In genomic region chr8:115613946-115614584, GRCm38 (mm10) we compare ENCODE assay signal across 11 mouse cellular contexts.
DNase-seq lines count a peak whose midpoint lies in the region; ATAC-seq and TF ChIP-seq lines count a peak whose summit lies in the region.
"Had no signal": no experiment of that assay in that cellular context is flagged by ENCODE, and none has a peak within 500 bp of the region (broad histone marks: within the 10 kb centered on the region; RNA-seq: fewer than 3 reads in every experiment).

No protein-coding gene starts in this region.

- H3K36me3 ChIP-seq in lung, embryonic 16.5 days (ENCODE audit: control insufficient read depth, insufficient read depth, low read length), result no peaks in the 10 kb centered on the region
- H3K36me3 ChIP-seq in heart, postnatal 0 days (replicated peaks; ENCODE audit: control insufficient read depth, insufficient read depth, low read length), result no peaks in the 10 kb centered on the region

- H3K9me3 ChIP-seq in lung, embryonic 16.5 days (ENCODE audit: control insufficient read depth, low read length), result no peaks in the 10 kb centered on the region
- H3K9me3 ChIP-seq in heart, postnatal 0 days (replicated peaks; ENCODE audit: control insufficient read depth, low read length), result no peaks in the 10 kb centered on the region

- no peak overlapping the region for H3K27ac ChIP-seq in lung, embryonic 16.5 days (ENCODE audit: low read length)
- no peak overlapping the region; the same call in 1 of the 2 replicates for H3K27ac ChIP-seq in heart, postnatal 0 days (ENCODE audit: low read depth)
- H3K27ac ChIP-seq: hindbrain, embryonic 14.5 days had no signal

- TF ChIP-seq CTCF in lung, adult 2 months (IDR thresholded peaks at IDR 0.05; ENCODE audit: insufficient read depth, low read length), result no peak
- TF ChIP-seq CTCF in heart, postnatal 0 days (IDR thresholded peaks at IDR 0.05; ENCODE audit: low read depth), result no peak

- no peak overlapping the region for H3K4me2 ChIP-seq in lung, embryonic 16.5 days (ENCODE audit: low read depth, low read length)
- no peak overlapping the region for H3K4me2 ChIP-seq in heart, postnatal 0 days (ENCODE audit: low read depth, low read length)
- H3K4me2 ChIP-seq: hindbrain, embryonic 14.5 days had no signal

- no peak overlapping the region for H3K9ac ChIP-seq in lung, embryonic 16.5 days (ENCODE audit: low read length)
- H3K9ac ChIP-seq in heart, postnatal 0 days (replicated peaks; ENCODE audit: low read depth, low read length), result no peak overlapping the region
- H3K9ac ChIP-seq: hindbrain, embryonic 14.5 days had no signal

- TF ChIP-seq EP300 in heart, postnatal 0 days (IDR thresholded peaks at IDR 0.05; ENCODE audit: low read depth), result no peak

- WGBS in lung, embryonic 16.5 days, result 57% methylated on average over 5 of the region's 5 CpGs
- 41% methylated on average over 5 of the region's 5 CpGs for WGBS in lung, adult 2 months
- 43% methylated on average over 5 of the region's 5 CpGs for WGBS in heart, postnatal 0 days

- intact Hi-C loops in gastrocnemius, postnatal 14 days (cut with DNase I; ENCODE audit: low total_unique reads), result no loop called here

- 0 out of 2 replicates have a peak, but pooled peaks have one; percentile 17 for ATAC-seq in lung, embryonic 16.5 days (ENCODE audit: low read depth)
- no peak for ATAC-seq in heart, postnatal 0 days (ENCODE audit: insufficient read depth, low read depth)
- 0 out of 2 replicates have a peak, but pooled peaks have one; percentile 15 for ATAC-seq in monocyte, adult 5-6 weeks (replicated peaks; ENCODE audit: insufficient number of reproducible peaks, low FRiP score, low TSS enrichment, poor library complexity, severe bottlenecking)
- ATAC-seq in CD4-positive, CD25-positive, alpha-beta regulatory T cell, adult 4 months, result no peak

- no peaks in the 10 kb centered on the region for H3K4me1 ChIP-seq in lung, embryonic 16.5 days (replicated peaks; ENCODE audit: control insufficient read depth, insufficient read depth, low read length)
- no peaks in the 10 kb centered on the region for H3K4me1 ChIP-seq in lung, adult 2 months (ENCODE audit: control insufficient read depth, insufficient read depth, low read length)
- no peaks in the 10 kb centered on the region for H3K4me1 ChIP-seq in heart, postnatal 0 days (ENCODE audit: control insufficient read depth, insufficient read depth)

- peak; percentile 32 for DNase-seq in gastrocnemius, postnatal 25 days
- DNase-seq in gastrocnemius, postnatal 14 days, result no peak
- DNase-seq in lung, adult 2 months, result no peak
- DNase-seq in heart, postnatal 0 days (ENCODE audit: low spot score), result peak; percentile 6
- DNase-seq: cerebellum, postnatal 14 days; kidney, adult 18-20 months; right cerebral cortex, postnatal 25 days had no signal

- no peak overlapping the region for H3K4me3 ChIP-seq in lung, embryonic 16.5 days (ENCODE audit: low read length)
- H3K4me3 ChIP-seq in lung, adult 2 months (replicated peaks; ENCODE audit: extremely low read depth, low read depth, low read length), result no peak overlapping the region
- no peak overlapping the region for H3K4me3 ChIP-seq in heart, postnatal 0 days (ENCODE audit: low read depth, low read length)

- H3K27me3 ChIP-seq in lung, embryonic 16.5 days (ENCODE audit: control insufficient read depth, insufficient read depth, low read depth, low read length), result no peaks in the 10 kb centered on the region
- no peaks in the 10 kb centered on the region for H3K27me3 ChIP-seq in heart, postnatal 0 days (ENCODE audit: control insufficient read depth, insufficient read depth, low read length)

- TF ChIP-seq POLR2A in lung, adult 2 months (IDR thresholded peaks at IDR 0.05; ENCODE audit: borderline replicate concordance, extremely low read depth, low read depth, low read length), result no peak

Comparison
In these comparisons a context has a peak if more than half of its experiments do, and no peak if none do; other contexts are left out.
1. DNase-seq: peak in gastrocnemius, postnatal 25 days (single experiment) and heart, postnatal 0 days (single experiment); none in gastrocnemius, postnatal 14 days (single experiment) and lung, adult 2 months (single experiment).
2. ATAC-seq: peak in lung, embryonic 16.5 days (single experiment) and monocyte, adult 5-6 weeks (single experiment); none in heart, postnatal 0 days (single experiment) and CD4-positive, CD25-positive, alpha-beta regulatory T cell, adult 4 months (single experiment).